Mouse (Mus musculus): ENCODE measurements around the gene Zdhhc24. TPM values are rescaled to one million over a fixed set of nuclear protein-coding genes. Genes with fewer than 3 reads are reported as not detected.

The Zdhhc24 gene
- polyA plus RNA-seq (2012; fragmentation: generic; extraction: Trizol) = 9.3 TPM

GRCm38 (mm10) chr19:4878405-4879323 is at the start of gene Zdhhc24:
Zdhhc24 (plus strand) TSS chr19:4878668.
- Histone ChIP-seq H3K79me2 (ENCODE audit: control insufficient read depth, insufficient read depth) (peaks cover 8% of the 10 kb centered on the region), H3K27me3 (ENCODE audit: control insufficient read depth, insufficient read depth, insufficient read length) (no peaks in the 10 kb centered on the region), H3K4me3 (peak within 1 kb of the TSS; percentile 43), H3K4me2 (ENCODE audit: low read depth) (peak within 1 kb of the TSS; percentile 96), H3K36me3 (ENCODE audit: control insufficient read depth, insufficient read depth) (no peaks in the 10 kb centered on the region), H3ac (ENCODE audit: control insufficient read depth, insufficient read length) (peak within 1 kb of the TSS; percentile 48)
- TF ChIP-seq POLR2A (IDR thresholded peaks at IDR 0.05; ENCODE audit: insufficient read length, low read depth) (peak; percentile 49), USF1 (IDR thresholded peaks at IDR 0.05; ENCODE audit: low read depth) (no peak), CEBPB (IDR thresholded peaks at IDR 0.05; ENCODE audit: insufficient read depth, poor library complexity, severe bottlenecking) (no peak), E2F4 (IDR thresholded peaks at IDR 0.05; ENCODE audit: insufficient read depth) (peak; percentile 7), POLR2AphosphoS2 (IDR thresholded peaks at IDR 0.05; ENCODE audit: insufficient read length, low read depth) (no peak), MYOG (IDR thresholded peaks at IDR 0.05; ENCODE audit: control insufficient read depth in 1 of 3, insufficient read depth in 1 of 3, insufficient read length in 2 of 3, low read depth in 2 of 3) (peak in 1 of 3 experiments; percentile 12), MAX (IDR thresholded peaks at IDR 0.05; ENCODE audit: low read depth) (no peak), SRF (IDR thresholded peaks at IDR 0.05; ENCODE audit: control insufficient read depth, insufficient read length, low read depth) (no peak), REST (IDR thresholded peaks at IDR 0.05; ENCODE audit: insufficient read depth, insufficient read length) (no peak), TCF3 (IDR thresholded peaks at IDR 0.05; ENCODE audit: insufficient read length, low read depth) (no peak), MYOD1 (IDR thresholded peaks at IDR 0.05; ENCODE audit: control insufficient read depth in 1 of 3, insufficient read length in 2 of 3, low read depth in 2 of 3) (no peak), TCF12 (IDR thresholded peaks at IDR 0.05; ENCODE audit: insufficient read depth, poor library complexity, severe bottlenecking) (no peak)

DNA sequence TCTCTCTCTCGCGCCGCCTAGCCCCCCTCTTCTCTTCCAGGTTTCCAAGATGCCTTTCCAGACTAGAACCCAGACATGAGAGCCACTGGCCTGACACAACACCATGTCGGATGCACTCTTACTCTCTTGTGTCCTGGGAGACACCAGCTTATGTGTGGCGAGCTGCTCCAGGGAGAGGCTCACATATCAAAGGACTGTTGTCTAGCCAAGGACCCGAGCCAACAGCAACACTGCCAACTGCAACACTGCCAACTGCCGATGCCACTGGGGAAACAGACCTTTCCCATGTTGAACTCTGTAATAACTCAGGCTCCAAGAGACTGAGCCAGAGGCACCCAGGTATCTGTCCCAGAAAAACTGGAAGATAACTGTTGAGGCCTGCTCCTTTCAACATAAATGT is 49.3 kb upstream of the Zdhhc24 start:
- TF ChIP-seq REST (IDR thresholded peaks at IDR 0.05; ENCODE audit: insufficient read depth, insufficient read length) (no peak), POLR2A (IDR thresholded peaks at IDR 0.05; ENCODE audit: insufficient read length, low read depth) (no peak), TCF12 (IDR thresholded peaks at IDR 0.05; ENCODE audit: insufficient read depth, poor library complexity, severe bottlenecking) (no peak), SRF (IDR thresholded peaks at IDR 0.05; ENCODE audit: control insufficient read depth, insufficient read length, low read depth) (no peak), MAX (IDR thresholded peaks at IDR 0.05; ENCODE audit: low read depth) (no peak), MYOG (IDR thresholded peaks at IDR 0.05; ENCODE audit: control insufficient read depth in 1 of 3, insufficient read depth in 1 of 3, insufficient read length in 2 of 3, low read depth in 2 of 3) (no peak), POLR2AphosphoS2 (IDR thresholded peaks at IDR 0.05; ENCODE audit: insufficient read length, low read depth) (no peak), USF1 (IDR thresholded peaks at IDR 0.05; ENCODE audit: low read depth) (no peak), TCF3 (IDR thresholded peaks at IDR 0.05; ENCODE audit: insufficient read length, low read depth) (no peak), E2F4 (IDR thresholded peaks at IDR 0.05; ENCODE audit: insufficient read depth) (no peak), CEBPB (IDR thresholded peaks at IDR 0.05; ENCODE audit: insufficient read depth, poor library complexity, severe bottlenecking) (no peak), MYOD1 (IDR thresholded peaks at IDR 0.05; ENCODE audit: control insufficient read depth in 1 of 3, insufficient read length in 2 of 3, low read depth in 2 of 3) (no peak)
- no peaks in the 10 kb centered on the region for H3K27me3 ChIP-seq (ENCODE audit: control insufficient read depth, insufficient read depth, insufficient read length)
- no peak overlapping the region for H3ac ChIP-seq (ENCODE audit: control insufficient read depth, insufficient read length)
- H3K4me3 ChIP-seq = no peak overlapping the region
- no peaks in the 10 kb centered on the region for H3K79me2 ChIP-seq (ENCODE audit: control insufficient read depth, insufficient read depth)
- H3K36me3 ChIP-seq (ENCODE audit: control insufficient read depth, insufficient read depth) = peaks cover 7% of the 10 kb centered on the region
- no peak overlapping the region for H3K4me2 ChIP-seq (ENCODE audit: low read depth)

DNA sequence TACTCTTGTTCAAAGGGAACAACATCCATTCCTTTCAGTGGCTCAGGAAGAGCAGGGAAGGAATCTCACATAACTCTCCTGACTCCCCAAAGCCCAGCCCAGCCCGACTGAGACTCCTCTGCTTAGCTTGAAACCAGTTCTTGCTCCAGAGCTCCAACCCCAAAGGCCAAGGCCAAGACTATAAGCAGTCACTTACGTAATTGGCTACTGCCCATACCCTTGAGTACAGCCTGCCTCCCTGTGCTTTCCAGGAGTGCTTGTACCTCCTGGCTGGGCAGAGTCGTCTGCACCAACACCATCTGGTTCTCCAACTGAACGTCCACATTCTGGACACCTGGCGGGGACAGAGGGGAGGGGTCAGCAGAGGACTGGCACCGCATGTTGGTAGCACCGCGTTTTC is 44.5 kb upstream of the Zdhhc24 start:
- H3K79me2 ChIP-seq (ENCODE audit: control insufficient read depth, insufficient read depth) = no peaks in the 10 kb centered on the region
- TF ChIP-seq REST (IDR thresholded peaks at IDR 0.05; ENCODE audit: insufficient read depth, insufficient read length) (no peak), POLR2AphosphoS2 (IDR thresholded peaks at IDR 0.05; ENCODE audit: insufficient read length, low read depth) (no peak), USF1 (IDR thresholded peaks at IDR 0.05; ENCODE audit: low read depth) (no peak)
- H3K36me3 ChIP-seq (ENCODE audit: control insufficient read depth, insufficient read depth) = peaks cover 4% of the 10 kb centered on the region
- H3K4me3 ChIP-seq = no peak overlapping the region
- H3K27me3 ChIP-seq (ENCODE audit: control insufficient read depth, insufficient read depth, insufficient read length) = no peaks in the 10 kb centered on the region
- H3ac ChIP-seq (ENCODE audit: control insufficient read depth, insufficient read length) = no peak overlapping the region
- H3K4me2 ChIP-seq (ENCODE audit: low read depth) = no peak overlapping the region

GRCm38 (mm10) chr19:4836096-4836495 is 42.4 kb upstream of the Zdhhc24 start:
- Histone ChIP-seq H3K4me2 (ENCODE audit: low read depth) (no peak overlapping the region), H3K4me3 (no peak overlapping the region), H3ac (ENCODE audit: control insufficient read depth, insufficient read length) (no peak overlapping the region), H3K36me3 (ENCODE audit: control insufficient read depth, insufficient read depth) (no peaks in the 10 kb centered on the region), H3K27me3 (ENCODE audit: control insufficient read depth, insufficient read depth, insufficient read length) (peaks cover 14% of the 10 kb centered on the region), H3K79me2 (ENCODE audit: control insufficient read depth, insufficient read depth) (no peaks in the 10 kb centered on the region)
- no peak for TF ChIP-seq TCF3 (IDR thresholded peaks at IDR 0.05; ENCODE audit: insufficient read length, low read depth)

DNA sequence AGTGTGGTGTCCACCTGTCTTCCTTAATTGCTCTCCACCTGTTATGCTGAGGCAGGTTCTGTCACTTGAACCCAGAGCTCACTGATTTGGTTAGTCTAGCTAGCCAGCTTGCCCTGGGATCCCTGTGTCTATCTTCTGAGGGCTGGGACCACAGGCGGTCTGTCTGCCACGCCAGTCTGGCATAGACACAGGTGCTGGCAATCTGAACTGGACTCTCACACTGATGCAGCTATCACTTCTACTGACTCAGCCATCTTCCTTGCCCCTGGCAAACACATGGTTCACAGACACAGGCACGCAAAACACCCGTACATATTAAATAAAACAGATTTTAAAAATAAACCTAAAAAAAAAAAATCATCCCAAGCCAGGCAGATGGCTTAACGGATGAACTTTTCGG is 41.4 kb upstream of the Zdhhc24 start:
- no peak overlapping the region for H3ac ChIP-seq (ENCODE audit: control insufficient read depth, insufficient read length)
- H3K36me3 ChIP-seq (ENCODE audit: control insufficient read depth, insufficient read depth) = no peaks in the 10 kb centered on the region
- TF ChIP-seq POLR2AphosphoS2 (IDR thresholded peaks at IDR 0.05; ENCODE audit: insufficient read length, low read depth) (no peak), USF1 (IDR thresholded peaks at IDR 0.05; ENCODE audit: low read depth) (no peak), REST (IDR thresholded peaks at IDR 0.05; ENCODE audit: insufficient read depth, insufficient read length) (no peak)
- peaks cover 23% of the 10 kb centered on the region for H3K27me3 ChIP-seq (ENCODE audit: control insufficient read depth, insufficient read depth, insufficient read length)
- no peak overlapping the region for H3K4me3 ChIP-seq
- no peak overlapping the region for H3K4me2 ChIP-seq (ENCODE audit: low read depth)
- H3K79me2 ChIP-seq (ENCODE audit: control insufficient read depth, insufficient read depth) = no peaks in the 10 kb centered on the region
